Mouse (Mus musculus) liver, embryonic 12.5 days (tissue): ENCODE results near the gene Dclre1b. TPM values are rescaled to one million over a fixed set of nuclear protein-coding genes. Genes with fewer than 3 reads are reported as not detected.

Experiments used
- ATAC-seq: fragments of 200-750 bp; cut with Nextera tagmentation; 2 replicates; pipeline ENCODE4 v1.8.0; 2017; ENCODE audit warnings: moderate number of reproducible peaks, mild to moderate bottlenecking, moderate library complexity
- H3K27ac ChIP-seq: fragments of 300-500 bp; sonication (generic); 2 replicates; pipeline ENCODE4 v1.5.1; 2016; ENCODE audit warnings: mild to moderate bottlenecking
- H3K27me3 ChIP-seq: fragments of 300-500 bp; sonication (generic); replicated peaks from 2 replicates; pipeline ENCODE4 v1.6.1; 2016; ENCODE audit warnings: mild to moderate bottlenecking, moderate library complexity
- H3K36me3 ChIP-seq: fragments of 300-500 bp; sonication (generic); 2 replicates; pipeline ENCODE4 v1.6.1; 2016; ENCODE audit warnings: mild to moderate bottlenecking, moderate library complexity
- H3K4me1 ChIP-seq: fragments of 300-500 bp; sonication (generic); 2 replicates; pipeline ENCODE4 v1.6.1; 2016
- H3K4me2 ChIP-seq: fragments of 300-500 bp; sonication (generic); 2 replicates; pipeline ENCODE4 v1.6.1; 2016; ENCODE audit warnings: mild to moderate bottlenecking, moderate library complexity
- H3K4me3 ChIP-seq: fragments of 300-500 bp; sonication (generic); 2 replicates; pipeline ENCODE4 v1.5.1; 2016; ENCODE audit warnings: mild to moderate bottlenecking, moderate library complexity
- H3K9ac ChIP-seq: fragments of 300-500 bp; sonication (generic); 2 replicates; pipeline ENCODE4 v1.6.1; 2016; ENCODE audit warnings: mild to moderate bottlenecking, moderate library complexity
- H3K9me3 ChIP-seq: fragments of 300-500 bp; sonication (generic); replicated peaks from 2 replicates; pipeline ENCODE4 v1.6.1; 2016; ENCODE audit warnings: mild to moderate bottlenecking, moderate library complexity
- WGBS: fragments of 180-500 bp; shearing (Covaris S2); methylation state at CpG from one replicate; pipeline ENCODE4 v1.1.7; 2016; ENCODE audit not compliant: insufficient replicate concordance; 5-methylcytosine and 5-hydroxymethylcytosine counted together
- polyA plus RNA-seq: library from polyadenylated mRNA; unstranded; fragments of >200 nt; fragmentation: Nextera tagmentation; extraction: Ambion mirVana; gene quantifications from 2 replicates; pipeline ENCODE4 v1.2.1, GENCODE M21; 2016

Gene Dclre1b
- polyA plus RNA-seq, 1 experiment from 2014 or later, result 30.8 TPM

- H3K4me2 ChIP-seq, result peak overlapping the region; percentile 15; the same call in 1 of the 2 replicates
- no peaks in the 10 kb centered on the region for H3K9me3 ChIP-seq
- no peaks in the 10 kb centered on the region for H3K27me3 ChIP-seq
- peaks cover 28% of the 10 kb centered on the region for H3K36me3 ChIP-seq
- H3K9ac ChIP-seq, result 0 out of 2 replicates have a peak overlapping the region, but pooled peaks have one; percentile 20
- 0 out of 2 replicates have a peak overlapping the region, but pooled peaks have one; percentile 6 for H3K27ac ChIP-seq
- WGBS, result 52% methylated on average over 4 of the region's 4 CpGs
- no peak overlapping the region for H3K4me3 ChIP-seq
- ATAC-seq, result no peak
- H3K4me1 ChIP-seq, result peaks cover 90% of the 10 kb centered on the region
Measured at GRCm38 (mm10) chr3:103782844-103783609, 26.2 kb downstream of the Dclre1b start.

GRCm38 (mm10) chr3:103780777-103781176, 28.5 kb downstream of the Dclre1b start:
- Histone ChIP-seq H3K4me3 (no peak overlapping the region), H3K9me3 (no peaks in the 10 kb centered on the region), H3K9ac (no peak overlapping the region), H3K36me3 (peaks cover 38% of the 10 kb centered on the region), H3K27ac (no peak overlapping the region), H3K4me1 (peaks cover 68% of the 10 kb centered on the region), H3K4me2 (no peak overlapping the region), H3K27me3 (no peaks in the 10 kb centered on the region)
- 81% methylated on average over 5 of the region's 5 CpGs for WGBS
- ATAC-seq, result no peak

GRCm38 (mm10) chr3:103780271-103780670, 29.0 kb downstream of the Dclre1b start:
- H3K27me3 ChIP-seq, result no peaks in the 10 kb centered on the region
- 79% methylated on average over 3 of the region's 3 CpGs for WGBS
- no peak for ATAC-seq
- no peak overlapping the region for H3K4me3 ChIP-seq
- H3K9me3 ChIP-seq, result no peaks in the 10 kb centered on the region
- no peak overlapping the region for H3K27ac ChIP-seq
- H3K4me1 ChIP-seq, result peaks cover 63% of the 10 kb centered on the region
- H3K9ac ChIP-seq, result no peak overlapping the region
- no peak overlapping the region for H3K4me2 ChIP-seq
- peaks cover 43% of the 10 kb centered on the region for H3K36me3 ChIP-seq

GRCm38 (mm10) chr3:103779183-103779582, 30.1 kb downstream of the Dclre1b start:
- no peak overlapping the region for H3K4me2 ChIP-seq
- no peak overlapping the region for H3K4me3 ChIP-seq
- ATAC-seq, result no peak
- peaks cover 46% of the 10 kb centered on the region for H3K36me3 ChIP-seq
- H3K9me3 ChIP-seq, result no peaks in the 10 kb centered on the region
- no peaks in the 10 kb centered on the region for H3K27me3 ChIP-seq
- 60% methylated on average over 7 of the region's 7 CpGs for WGBS
- no peak overlapping the region for H3K9ac ChIP-seq
- peaks cover 52% of the 10 kb centered on the region for H3K4me1 ChIP-seq
- no peak overlapping the region for H3K27ac ChIP-seq

GRCm38 (mm10) chr3:103778660-103779059, 30.6 kb downstream of the Dclre1b start:
- WGBS, result 66% methylated on average over 6 of the region's 6 CpGs
- no peak for ATAC-seq
- H3K4me1 ChIP-seq, result peaks cover 47% of the 10 kb centered on the region
- no peak overlapping the region for H3K4me2 ChIP-seq
- H3K9ac ChIP-seq, result no peak overlapping the region
- peaks cover 46% of the 10 kb centered on the region for H3K36me3 ChIP-seq
- no peak overlapping the region for H3K27ac ChIP-seq
- no peaks in the 10 kb centered on the region for H3K27me3 ChIP-seq
- no peaks in the 10 kb centered on the region for H3K9me3 ChIP-seq
- H3K4me3 ChIP-seq, result no peak overlapping the region

- 80% methylated on average over 11 of the region's 11 CpGs for WGBS
- peaks cover 45% of the 10 kb centered on the region for H3K4me1 ChIP-seq
- no peak for ATAC-seq
Measured at GRCm38 (mm10) chr3:103777940-103778339, 31.3 kb downstream of the Dclre1b start.

GRCm38 (mm10) chr3:103774009-103774408, 35.2 kb downstream of the Dclre1b start:
- H3K9ac ChIP-seq, result no peak overlapping the region
- no peaks in the 10 kb centered on the region for H3K27me3 ChIP-seq
- no peaks in the 10 kb centered on the region for H3K9me3 ChIP-seq
- H3K27ac ChIP-seq, result no peak overlapping the region
- peaks cover 93% of the 10 kb centered on the region for H3K36me3 ChIP-seq
- WGBS, result 88% methylated on average over 15 of the region's 15 CpGs
- ATAC-seq, result no peak
- peaks cover 14% of the 10 kb centered on the region for H3K4me1 ChIP-seq
- no peak overlapping the region for H3K4me2 ChIP-seq
- H3K4me3 ChIP-seq, result no peak overlapping the region

More at GRCm38 (mm10) chr3:103777940-103778339, 31.3 kb downstream of the Dclre1b start:
- Histone ChIP-seq H3K36me3 (peaks cover 53% of the 10 kb centered on the region), H3K27ac (no peak overlapping the region), H3K4me3 (no peak overlapping the region), H3K4me2 (no peak overlapping the region), H3K27me3 (no peaks in the 10 kb centered on the region), H3K9me3 (no peaks in the 10 kb centered on the region), H3K9ac (no peak overlapping the region)

GRCm38 (mm10) chr3:103773508-103773907, 35.7 kb downstream of the Dclre1b start:
- whole genome bisulfite sequencing, result 78% methylated on average over 3 of the region's 3 CpGs
- H3K36me3 ChIP-seq, result peaks cover 95% of the 10 kb centered on the region
- no peak overlapping the region for H3K4me3 ChIP-seq
- peaks cover 11% of the 10 kb centered on the region; the same call in 1 of the 2 replicates for H3K4me1 ChIP-seq
- no peaks in the 10 kb centered on the region for H3K27me3 ChIP-seq
- no peak for ATAC-seq
- H3K27ac ChIP-seq, result 0 out of 2 replicates have a peak overlapping the region, but pooled peaks have one; percentile 10
- H3K9ac ChIP-seq, result no peak overlapping the region
- H3K4me2 ChIP-seq, result no peak overlapping the region
- no peaks in the 10 kb centered on the region for H3K9me3 ChIP-seq

- H3K4me1 ChIP-seq, result peaks cover 10% of the 10 kb centered on the region; the same call in 1 of the 2 replicates
- WGBS, result 69% methylated on average over 4 of the region's 4 CpGs
- no peak overlapping the region for H3K4me3 ChIP-seq
- H3K27me3 ChIP-seq, result no peaks in the 10 kb centered on the region
- no peaks in the 10 kb centered on the region for H3K9me3 ChIP-seq
- no peak overlapping the region for H3K27ac ChIP-seq
- H3K36me3 ChIP-seq, result peaks cover 95% of the 10 kb centered on the region
- no peak for ATAC-seq
- H3K4me2 ChIP-seq, result no peak overlapping the region
- no peak overlapping the region for H3K9ac ChIP-seq
Measured at GRCm38 (mm10) chr3:103772846-103773245, 36.4 kb downstream of the Dclre1b start.

GRCm38 (mm10) chr3:103771531-103772130, 37.6 kb downstream of the Dclre1b start:
- Histone ChIP-seq H3K27me3 (no peaks in the 10 kb centered on the region), H3K9ac (no peak overlapping the region), H3K4me1 (peaks cover 10% of the 10 kb centered on the region; the same call in 1 of the 2 replicates), H3K9me3 (no peaks in the 10 kb centered on the region), H3K36me3 (peaks cover 93% of the 10 kb centered on the region), H3K27ac (no peak overlapping the region), H3K4me2 (no peak overlapping the region), H3K4me3 (no peak overlapping the region)
- ATAC-seq, result no peak
- 82% methylated on average over 9 of the region's 9 CpGs for WGBS

GRCm38 (mm10) chr3:103766789-103767188, 42.5 kb downstream of the Dclre1b start:
- H3K4me3 ChIP-seq, result no peak overlapping the region
- peaks cover 94% of the 10 kb centered on the region for H3K36me3 ChIP-seq
- H3K9ac ChIP-seq, result no peak overlapping the region
- ATAC-seq, result no peak
- no peaks in the 10 kb centered on the region for H3K9me3 ChIP-seq
- H3K27ac ChIP-seq, result no peak overlapping the region
- 82% methylated on average over 3 of the region's 3 CpGs for WGBS
- H3K27me3 ChIP-seq, result no peaks in the 10 kb centered on the region
- H3K4me2 ChIP-seq, result no peak overlapping the region
- no peaks in the 10 kb centered on the region; the same call in 1 of the 2 replicates for H3K4me1 ChIP-seq

- Histone ChIP-seq H3K4me2 (no peak overlapping the region), H3K27ac (no peak overlapping the region), H3K9ac (no peak overlapping the region), H3K4me3 (no peak overlapping the region), H3K27me3 (no peaks in the 10 kb centered on the region), H3K4me1 (peaks cover 18% of the 10 kb centered on the region; the same call in 1 of the 2 replicates), H3K9me3 (no peaks in the 10 kb centered on the region), H3K36me3 (peaks cover 98% of the 10 kb centered on the region)
- WGBS, result 80% methylated on average over 5 of the region's 5 CpGs
- no peak for ATAC-seq
Measured at GRCm38 (mm10) chr3:103759261-103759970, 49.8 kb downstream of the Dclre1b start.
